Mouse (Mus musculus): ENCODE results near the gene Pin1.
"Not testable (repeated sequence)": the region's sequence is repeated elsewhere in the genome, so short reads cannot be mapped to it uniquely, and the experiment has no call there.

Pin1 gene

DNA sequence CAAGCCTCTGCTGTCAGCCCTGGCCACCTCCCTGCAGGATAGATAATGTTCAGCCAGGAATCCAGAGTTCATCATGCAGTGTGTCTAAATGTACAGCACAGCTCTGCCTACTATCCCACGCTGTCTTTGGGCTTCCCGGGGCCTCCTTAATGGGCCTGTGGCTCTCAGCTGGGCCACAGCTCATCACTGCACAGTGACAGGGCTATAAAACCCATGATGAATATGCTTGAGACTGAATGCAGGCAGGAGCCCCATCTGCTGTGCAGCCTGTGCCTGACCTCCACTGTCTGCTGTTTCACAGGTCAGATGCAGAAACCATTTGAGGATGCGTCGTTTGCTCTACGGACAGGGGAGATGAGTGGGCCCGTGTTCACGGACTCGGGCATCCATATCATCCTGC is 11.0 kb downstream of the Pin1 start:
- no peak for DNase-seq

DNA sequence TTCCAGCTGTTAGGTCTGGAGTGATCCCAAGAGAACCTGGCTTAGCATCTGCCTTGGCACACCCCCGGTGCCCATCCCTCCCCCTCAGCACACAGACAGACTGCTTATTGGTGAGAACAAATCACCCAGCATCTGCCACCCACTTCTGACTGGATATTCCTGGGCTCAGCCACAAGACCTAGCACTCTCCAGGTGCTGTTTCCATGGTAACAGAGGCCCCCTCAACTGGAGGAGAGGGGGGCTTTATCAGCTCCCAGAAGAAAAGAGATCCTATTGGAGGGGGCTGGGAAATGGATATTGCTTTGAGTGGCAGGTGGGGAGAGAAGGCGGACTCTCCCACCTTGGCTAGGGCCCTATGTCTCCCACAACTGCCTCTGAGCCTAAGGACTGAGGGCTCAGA is 12.1 kb downstream of the Pin1 start:
- no peak for DNase-seq

DNA sequence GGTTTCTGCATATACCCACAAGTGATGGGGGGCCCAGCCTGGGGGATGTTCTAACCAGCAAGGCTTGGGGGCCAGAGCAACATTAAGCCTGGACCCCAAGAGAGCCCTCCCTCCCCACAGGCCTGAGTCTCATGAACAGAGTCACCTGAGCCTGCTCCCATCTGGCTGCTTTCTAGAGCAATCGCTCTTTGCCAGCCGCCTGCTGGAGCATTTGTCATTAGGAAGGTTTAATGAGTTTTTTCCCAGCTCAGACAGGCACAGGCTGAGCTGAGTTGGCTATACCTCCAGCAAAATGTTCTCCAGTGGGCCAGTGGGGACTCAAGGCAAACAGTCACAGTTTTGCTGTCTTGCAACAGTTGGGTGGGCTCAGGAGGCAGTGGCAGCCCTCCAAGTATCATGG is 12.5 kb downstream of the Pin1 start:
- no peak for DNase-seq

DNA sequence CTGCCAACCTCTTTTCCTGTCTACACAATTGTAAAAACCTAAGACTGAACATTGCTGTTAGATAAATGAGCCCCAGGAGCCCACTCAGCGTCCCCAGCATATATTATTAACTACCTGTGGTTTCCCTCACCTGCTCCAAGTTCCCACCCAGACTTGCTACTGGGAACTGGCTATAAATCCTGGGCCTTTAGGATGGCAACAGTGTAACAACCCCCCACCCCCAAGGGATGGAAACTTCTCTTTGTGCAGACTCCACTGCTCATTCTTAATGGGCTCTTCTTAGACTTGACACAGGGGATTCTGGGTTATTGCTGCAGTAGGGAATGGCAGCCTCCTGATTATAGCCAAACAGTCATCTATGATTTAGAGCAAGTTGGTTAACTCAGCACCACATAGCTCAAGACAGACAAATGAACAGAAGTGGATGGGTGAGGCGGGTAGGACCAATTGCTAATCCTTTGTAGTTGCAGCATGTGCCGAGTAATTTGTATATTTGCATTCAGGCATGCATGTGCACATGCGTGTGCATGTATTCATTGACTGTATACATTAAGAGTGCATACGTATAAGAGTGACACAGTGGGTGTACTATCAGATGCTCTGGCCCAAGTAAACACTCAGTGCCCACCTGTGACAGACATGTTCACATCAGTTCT is 13.2 kb downstream of the Pin1 start:
- no peak for DNase-seq

DNA sequence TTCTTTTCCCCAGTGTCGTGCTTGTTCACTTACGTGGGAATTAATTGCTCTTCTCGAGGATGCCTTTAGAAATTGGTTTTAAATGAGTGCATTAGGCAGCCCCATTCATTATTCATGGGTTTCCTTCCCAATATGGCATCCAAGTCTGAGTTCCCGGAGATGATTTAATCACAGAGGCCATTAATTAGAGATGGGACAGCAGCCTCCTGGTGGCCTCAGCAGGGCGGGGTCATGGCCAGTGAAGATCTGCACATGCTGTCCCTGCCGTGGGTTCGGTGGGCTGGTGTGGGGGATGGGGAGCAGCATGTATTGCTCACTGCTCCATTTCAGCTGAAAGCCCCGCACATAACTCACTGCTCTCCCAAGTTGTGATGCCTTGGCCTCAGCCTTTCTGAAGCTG is 14.0 kb downstream of the Pin1 start:
- DNase-seq = peak; percentile 73

DNA sequence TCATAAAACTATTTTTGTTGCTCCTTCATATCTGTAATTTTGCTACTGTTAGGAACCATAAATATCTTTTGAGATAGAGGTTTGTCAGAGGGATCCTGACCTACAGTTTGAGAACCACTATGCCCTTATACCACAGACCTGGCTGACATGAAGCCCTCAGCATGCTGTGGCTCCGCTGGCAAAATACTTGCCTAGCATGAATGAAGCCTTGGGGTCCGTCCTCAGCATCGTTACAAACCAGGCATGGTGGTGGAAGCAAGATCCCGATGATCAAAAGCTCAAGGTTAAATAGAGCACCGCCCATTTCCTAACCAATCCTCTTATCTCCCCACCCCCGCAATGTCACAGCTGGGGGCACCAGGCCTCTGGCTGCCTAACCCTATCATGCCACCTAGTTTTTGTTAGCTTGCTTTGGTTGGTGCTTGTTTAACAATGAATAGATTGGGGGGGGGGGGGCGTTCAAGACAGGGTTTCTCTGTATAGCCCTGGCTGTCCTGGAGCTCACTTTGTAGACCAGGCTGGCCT is 14.7 kb downstream of the Pin1 start:
- DNase-seq = peak; percentile 24

DNA sequence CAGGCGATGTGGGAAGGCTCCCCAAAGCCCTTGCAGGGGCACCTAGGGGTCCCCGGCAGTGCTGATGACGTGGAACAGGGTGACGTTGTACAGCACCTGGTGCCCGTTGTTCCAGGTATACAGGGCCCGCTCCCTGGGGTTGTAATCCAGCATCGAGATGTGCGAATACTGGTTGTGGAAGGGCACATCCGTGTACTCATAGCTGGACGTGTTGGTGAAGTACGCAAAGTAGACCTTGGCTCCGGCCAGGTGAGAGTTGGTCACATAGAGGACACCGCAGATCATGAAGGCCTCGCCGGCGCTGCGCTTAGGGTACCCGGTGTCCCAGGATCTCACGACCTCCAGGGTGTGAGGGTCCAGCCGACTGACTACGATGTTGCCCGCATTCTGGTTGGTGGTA is 16.2 kb downstream of the Pin1 start:
- no peak for DNase-seq

DNA sequence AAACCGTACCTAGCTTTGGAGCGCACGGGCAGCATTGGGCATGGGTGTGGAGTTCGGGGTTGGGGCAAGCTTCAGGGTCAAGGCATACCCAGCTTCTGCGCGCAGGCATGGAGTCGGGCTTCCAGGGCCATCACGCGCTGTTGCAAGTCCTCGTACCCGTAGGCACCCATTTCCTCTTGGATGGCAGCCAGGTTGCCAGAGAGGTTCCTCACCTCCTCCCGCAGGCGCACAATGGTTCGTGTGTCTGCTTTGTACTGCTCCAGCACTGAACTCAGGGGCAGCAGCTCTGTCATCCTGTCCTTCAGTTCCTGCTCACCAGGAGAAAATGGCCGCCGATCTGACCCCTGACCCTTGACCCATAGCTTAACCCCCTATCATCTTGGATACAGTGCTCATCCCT is 20.2 kb downstream of the Pin1 start:
- DNase-seq = peak; percentile 18

DNA sequence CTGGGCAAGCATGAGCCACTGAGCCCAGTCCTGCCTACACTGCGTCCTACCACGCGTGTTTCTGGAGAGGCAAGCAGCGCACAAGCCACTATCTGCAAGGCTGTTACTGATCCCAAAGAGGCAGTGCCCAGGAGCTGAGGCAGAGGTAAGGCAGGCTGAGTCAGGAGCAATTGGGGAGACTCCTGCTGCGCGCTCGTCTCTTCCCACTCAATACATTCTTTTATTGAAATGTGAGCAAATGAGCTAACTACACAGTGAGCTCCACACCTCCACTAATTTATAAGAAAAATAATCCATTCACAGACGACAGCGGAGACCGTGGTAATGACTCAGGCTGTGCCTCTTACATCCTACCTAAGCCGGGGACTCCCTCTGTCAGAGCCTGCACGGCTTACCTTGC is 26.0 kb downstream of the Pin1 start:
- DNase-seq = no peak

DNA sequence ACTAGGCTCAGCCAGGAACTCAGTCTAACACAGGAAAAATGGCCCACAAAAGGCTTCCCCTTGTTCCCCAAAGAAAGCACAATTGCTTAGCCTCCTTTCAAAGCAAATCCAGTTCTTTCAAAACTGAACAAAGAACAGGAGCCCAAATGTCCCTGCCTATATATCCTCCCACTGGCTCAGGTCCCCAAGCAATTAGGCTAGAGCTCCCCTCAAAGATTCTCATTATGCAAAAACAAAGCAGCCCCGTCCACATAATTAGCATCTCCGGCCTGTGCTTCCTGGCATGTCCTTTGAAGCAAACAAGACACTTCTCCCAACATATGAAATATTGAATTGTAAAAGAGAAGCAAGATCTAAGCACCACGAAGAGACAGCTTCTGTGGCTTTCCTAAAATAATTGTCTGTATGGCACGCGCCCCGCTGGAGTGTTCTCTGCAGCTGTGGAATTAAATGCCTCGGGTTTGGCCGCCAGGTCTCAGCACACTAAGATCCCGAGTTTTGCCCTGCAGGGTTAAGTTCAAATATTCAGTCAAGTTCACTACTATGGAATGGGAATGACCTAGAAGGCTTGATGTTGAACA is 28.6 kb downstream of the Pin1 start:
- DNase-seq = peak; percentile 88

DNA sequence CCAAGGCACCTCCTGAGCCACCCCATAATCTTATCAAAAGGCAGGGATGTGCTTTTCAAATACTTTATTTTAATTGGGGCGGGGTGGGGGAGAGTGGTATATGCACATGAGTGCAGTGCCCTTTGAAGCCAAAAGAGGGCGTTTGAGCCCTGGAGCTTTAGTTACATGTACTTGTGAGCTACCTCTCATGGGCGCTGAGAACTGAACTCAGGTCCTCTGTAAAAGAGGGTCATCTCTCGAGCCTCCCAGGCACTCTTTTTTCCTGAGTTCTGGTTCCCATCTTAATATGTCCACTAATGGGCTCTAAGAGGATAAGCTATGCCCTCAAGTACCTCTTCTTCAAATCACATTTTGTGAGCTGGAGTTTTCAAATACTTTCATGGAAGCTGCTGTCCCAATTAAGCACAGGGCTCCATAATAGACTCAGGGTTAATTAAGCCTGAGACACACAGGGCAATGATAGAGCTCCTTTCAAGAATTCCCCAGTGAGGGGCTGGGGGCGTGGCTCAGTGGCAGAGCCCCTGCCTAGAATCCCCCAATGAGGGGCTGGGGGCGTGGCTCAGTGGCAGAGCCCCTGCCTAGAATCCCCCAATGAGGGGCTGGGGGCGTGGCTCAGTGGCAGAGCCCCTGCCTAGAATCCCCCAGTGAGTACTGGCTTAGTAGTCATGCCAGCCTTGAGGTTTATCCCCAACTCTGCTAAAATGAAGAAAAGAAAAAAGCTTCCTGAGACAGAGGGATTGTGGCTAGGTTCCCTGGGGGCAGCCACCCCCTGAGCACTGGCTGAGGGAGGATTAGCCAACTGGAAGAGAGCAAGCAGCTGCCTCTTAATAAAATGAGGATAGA is 29.9 kb downstream of the Pin1 start:
- peak; percentile 79 for DNase-seq

DNA sequence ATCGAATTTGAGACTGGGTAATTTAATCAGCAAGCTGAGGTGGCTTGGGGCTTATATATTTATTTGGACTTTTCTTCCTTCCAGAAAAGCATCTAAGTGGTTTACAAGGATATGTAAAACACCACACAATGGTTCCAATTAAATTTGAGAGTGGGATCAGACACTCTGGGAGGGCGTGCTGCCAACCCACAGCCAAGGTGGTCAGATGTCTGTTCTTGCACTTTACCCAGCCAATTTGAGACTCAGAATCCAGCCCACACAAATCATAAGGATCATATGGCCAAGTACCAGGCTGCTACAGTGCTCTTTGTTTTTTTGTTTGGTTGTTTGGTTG is 30.5 kb downstream of the Pin1 start:
- no peak for DNase-seq

DNA sequence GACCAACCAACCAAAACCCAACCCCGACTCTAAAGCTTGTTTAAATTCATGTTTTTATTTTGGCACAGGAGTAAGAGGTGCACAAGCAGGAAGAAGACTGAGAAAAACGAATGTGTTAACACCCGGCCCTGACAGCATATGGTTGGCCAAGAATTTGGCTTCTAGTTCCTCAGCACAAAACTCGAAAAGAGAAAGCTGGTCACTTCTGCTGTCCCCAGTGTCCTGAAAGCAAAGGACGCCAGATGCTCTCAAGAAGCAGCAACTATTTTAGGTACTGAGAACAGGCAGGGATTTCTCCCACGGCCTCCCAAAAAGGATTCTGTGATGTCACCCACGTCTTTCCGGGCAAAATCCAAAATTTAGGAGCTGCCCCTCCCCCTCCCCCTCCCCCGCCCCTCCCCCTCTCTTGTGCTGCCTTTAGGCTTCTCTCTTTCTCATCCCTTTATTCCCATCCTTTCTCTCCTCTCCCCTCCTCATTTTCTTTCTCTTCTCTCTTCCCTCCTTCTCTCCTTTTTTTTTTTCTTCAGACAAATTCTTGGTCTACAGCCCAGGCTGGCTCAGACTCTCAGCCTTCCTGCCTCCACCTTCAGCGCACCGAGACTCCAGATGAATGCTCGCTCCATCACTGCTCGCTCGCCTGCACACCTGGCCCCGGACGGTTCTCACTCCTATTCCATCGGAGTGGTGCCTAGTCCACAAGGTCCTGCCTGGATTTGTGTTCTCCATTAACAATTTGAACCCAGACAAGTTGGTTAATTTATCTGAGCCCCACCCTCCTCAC is 33.4 kb downstream of the Pin1 start:
- no peak for DNase-seq

DNA sequence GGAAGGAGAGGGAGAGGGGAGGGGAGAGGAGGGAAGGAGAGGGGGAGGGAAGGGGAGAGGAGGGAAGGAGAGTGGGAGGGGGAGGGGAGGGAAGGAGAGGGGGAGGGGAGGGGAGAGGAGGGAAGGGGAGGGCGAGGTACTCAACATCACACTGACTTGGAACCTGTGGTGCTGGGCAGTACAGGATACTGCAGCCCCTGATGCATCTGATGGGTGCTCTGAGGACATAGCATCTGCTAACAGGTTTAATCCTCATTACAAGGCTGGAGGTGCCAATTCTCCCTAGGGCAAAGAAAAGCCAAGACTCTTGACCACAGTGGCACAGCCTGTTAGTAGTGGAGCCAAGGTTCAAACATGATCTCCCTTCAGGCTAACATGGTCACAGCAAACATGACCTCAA is 37.5 kb downstream of the Pin1 start:
- peak; percentile 18 for DNase-seq

DNA sequence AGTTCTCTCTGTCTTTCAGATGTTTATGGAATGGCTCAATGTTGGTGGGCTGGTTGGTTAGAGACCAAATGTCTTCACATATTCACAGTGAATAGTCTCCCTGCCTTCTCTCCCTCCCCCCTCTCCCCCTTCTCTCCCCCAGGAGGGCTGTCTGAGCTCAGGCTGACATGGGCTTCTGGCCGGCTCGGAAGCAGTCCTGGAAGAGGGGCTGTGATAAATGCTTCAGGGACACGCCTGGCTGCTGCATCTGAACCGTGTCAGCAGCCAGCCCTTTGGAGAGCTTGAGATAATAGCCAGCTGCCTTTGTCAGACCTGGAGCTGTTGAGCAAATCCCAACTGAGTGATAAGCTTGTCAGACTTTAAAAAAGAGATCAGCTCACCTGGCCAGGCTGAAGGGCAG is 38.0 kb downstream of the Pin1 start:
- peak; percentile 39 for DNase-seq

DNA sequence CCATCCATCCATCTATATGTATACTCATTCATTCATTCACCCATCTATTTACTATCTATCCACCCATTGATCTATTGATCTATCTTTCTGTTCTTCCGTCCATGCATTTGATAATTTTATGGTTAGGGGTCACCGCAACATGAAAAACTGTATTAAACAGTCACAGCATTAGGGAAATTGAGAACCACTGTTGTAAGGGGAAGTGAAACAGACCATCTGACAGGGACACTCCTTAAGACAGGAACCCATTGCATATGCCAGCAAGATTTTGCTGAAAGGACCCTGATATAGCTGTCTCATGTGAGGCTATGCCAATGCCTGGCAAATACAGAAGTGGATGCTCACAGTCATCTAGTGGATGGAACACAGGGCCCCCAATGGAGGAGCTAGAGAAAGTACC is 38.6 kb downstream of the Pin1 start:
- not testable (repeated sequence) for DNase-seq

DNA sequence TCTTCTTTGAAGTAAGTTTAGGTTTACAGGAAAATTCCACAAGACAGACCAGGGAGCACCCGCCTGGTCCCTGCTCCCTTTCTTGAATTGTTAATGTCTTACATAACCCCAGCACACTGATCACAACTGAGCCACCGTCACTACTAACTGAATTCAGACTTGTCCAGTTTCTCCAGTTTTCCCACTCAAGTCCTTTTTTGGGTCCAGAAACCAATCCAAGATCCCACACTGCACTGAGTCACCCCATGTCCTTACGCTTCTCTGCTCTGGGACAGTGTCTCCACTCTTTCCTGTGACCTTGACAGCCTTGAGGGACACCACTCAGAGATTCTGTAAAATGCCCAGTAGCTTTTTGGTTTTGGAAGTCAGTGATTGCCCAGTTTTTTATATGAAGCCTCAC is 41.0 kb downstream of the Pin1 start:
- no peak for DNase-seq

DNA sequence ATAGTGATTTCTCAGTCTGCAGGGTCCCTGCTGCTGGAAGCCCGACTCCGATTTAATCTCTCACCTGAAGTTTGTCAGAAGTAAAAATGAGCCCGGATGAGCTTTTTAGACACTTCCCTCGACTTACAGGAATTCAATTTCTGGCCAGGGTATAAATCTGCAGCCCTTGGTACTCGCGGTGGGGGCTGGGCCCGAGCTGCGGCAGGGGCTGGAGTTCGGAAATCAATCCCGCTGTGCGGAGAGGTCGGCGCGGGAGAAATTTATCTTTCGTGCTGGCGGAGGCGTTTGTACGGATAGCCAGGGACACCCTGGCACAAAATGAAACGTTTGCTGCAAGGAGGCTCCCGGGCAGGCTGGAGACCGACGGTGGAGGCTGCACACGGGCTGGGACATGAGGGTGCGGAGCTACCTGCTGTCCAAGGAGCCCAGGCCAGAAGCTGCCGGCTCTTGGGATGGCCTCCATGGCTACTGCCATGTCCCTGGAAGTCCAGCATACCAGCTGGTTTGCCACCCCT is 42.9 kb downstream of the Pin1 start:
- DNase-seq = peak; percentile 39

DNA sequence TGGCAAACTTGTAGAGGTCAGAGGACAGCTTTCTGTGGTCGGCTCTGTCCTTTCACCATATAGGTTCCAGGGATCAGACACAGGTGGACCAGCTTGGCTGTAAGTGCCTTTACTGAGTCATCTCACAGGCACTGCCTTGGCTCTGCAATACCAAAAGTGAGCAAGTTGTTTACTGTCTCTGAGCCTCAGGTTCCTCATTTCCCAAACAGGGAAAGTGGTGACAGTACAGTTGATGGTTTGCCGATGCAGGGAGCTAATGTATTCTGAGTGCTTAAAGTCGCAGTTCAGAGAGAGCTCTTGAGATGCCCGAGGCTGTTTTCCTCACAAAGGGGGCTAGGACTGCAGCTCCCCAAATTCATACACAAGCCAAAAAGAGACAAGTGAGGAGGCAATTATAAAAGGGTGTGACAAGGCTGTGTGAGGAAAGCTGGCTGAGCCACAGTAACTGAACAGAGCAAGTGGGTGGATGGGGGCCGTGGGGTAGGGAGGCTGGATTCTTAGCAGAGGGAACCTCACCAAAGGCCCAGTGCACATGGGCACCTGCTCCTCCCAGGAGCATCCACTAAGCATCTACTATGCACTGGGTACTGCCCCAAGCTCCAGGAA is 44.3 kb downstream of the Pin1 start:
- DNase-seq = no peak

DNA sequence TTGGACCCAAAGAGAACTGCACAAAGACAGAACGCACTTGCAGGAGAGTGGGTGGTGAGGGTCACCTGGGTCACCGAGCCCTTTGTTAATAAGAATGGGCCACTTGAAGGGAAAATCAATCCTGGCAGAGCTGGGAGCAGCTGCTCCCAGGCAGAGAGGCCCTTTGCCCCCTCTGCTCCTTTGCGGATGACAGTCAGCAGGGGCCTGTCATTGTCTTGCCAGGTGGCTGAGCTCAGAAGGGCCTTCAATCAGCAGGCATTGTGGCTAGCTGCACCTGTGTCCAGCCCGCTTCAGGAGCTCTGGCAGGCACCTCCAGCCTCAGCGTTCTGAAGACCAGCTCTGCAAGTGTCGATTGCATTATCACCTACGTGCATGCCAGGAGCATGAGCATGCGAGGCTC is 45.6 kb downstream of the Pin1 start:
- peak; percentile 82 for DNase-seq

DNA sequence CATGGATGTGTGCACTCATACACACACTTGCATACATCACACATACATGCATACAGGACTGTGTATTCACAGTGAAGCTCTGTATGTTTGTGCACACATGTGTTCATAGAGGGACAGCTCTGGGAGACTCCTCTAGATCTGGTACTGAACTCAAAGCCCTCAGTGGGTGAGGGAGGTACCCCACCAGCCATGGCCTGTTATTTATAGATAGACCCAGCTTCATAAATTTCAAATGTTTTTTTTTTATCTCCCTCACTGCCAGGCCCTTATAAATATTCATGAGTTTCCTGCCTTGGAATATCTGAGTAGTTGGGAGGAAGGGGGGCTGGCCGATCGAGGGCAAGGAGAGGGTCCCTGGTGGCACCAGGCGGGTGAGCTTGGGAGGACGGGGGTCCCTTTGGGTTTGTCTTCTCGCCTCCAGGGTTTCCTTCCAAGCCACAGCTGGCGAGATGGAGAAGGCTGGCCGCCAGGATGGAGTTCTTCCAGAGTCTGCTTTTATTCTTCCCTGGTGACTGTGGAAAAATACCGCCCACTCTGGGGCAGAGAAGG is 52.0 kb downstream of the Pin1 start:
- DNase-seq = peak; percentile 47

DNA sequence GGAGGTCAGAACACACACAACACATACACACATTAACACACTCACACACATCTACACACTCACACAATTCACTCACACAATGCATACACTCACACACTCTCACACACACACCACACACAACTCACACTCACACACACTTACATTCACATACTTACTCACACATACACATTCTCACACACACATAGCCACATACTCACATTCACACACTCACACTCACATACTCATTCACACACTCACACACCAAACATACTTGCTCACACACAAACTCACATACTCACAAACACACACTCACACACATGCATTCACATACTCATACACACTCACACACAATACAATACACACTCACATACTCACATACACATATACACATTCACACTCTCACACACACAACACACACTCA is 53.5 kb downstream of the Pin1 start:
- DNase-seq = no peak

All from retina, postnatal 1 day (tissue).